Mouse (Mus musculus): ENCODE results near the gene Irgq. TPM values are rescaled to one million over a fixed set of nuclear protein-coding genes. Genes with fewer than 3 reads are reported as not detected.
"Not testable (repeated sequence)": the region's sequence is repeated elsewhere in the genome, so short reads cannot be mapped to it uniquely, and the experiment has no call there.

Gene Irgq
- 10 to 100 TPM; 16.7 to 17.2 TPM for total RNA-seq (2021)

DNA sequence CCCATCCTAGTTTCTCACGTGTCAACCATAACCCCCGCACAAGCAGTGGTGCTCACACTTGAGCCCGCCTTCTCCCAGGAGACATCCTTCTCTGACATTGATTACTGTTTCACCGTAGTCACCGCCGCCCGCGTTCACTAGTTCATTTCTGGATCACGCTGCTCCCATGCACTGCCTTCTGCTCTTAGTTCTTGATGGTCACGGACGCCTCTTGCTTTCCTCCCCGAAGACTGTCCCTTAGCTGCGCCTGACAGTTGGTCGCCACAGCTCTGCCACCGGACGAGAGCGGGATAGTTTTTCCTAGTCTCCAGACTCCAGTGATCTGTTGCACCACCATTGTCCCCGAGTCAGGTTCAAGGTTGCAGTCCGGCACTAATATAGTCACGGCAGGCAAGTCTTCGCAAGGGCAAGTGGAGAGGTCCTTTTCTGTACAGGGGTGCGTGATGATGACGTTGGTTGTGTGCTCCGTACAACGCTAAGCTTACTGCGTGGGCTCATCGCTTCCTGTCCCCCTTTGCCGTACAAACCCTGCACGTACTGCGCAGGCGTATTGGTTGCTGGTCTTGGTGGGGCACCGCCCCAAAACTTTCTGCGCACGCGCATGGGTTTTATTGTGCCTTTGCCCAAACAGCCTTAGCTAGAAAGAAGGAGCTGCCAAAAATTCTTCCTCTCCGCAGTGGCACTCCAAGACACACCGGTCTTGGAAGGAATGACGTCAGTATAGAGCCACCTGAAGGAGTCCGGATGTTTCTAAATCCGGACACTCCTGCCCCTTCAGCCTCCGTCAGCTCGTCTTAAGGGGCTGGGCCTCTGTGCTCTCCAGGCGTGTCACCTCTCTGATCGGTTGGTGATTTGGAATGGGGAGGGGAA, at the start of gene Irgq:
Gene Irgq, plus strand, starts transcription at position 628 of the 870 bp plus-strand sequence.
- DNase-seq = peak; percentile 99

DNA sequence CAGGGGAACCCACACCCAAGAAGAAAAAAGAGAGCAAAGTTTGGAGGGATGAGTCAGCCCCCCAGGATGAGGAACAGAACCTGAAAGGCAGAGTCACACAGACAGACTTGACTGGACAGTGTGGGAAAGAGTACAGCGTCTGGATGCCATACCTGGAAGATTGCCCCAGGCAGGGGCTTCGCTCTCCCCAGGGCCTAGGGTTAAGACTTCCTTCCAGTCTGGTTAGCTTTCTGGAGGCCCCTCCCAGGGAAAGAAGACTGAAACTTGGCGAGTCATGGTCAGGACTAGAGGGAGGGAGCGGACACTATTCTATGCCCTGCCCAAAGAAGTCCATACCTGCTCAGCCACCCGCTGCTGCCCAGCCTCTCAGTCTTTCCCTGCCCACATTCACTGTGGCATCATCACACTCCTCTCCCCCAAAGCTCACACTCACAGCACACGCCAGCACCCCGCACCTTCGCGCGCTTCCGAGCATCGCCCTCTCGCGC, 49.5 kb upstream of the Irgq start:
- no peak for DNase-seq

GRCm38 (mm10) chr7:24481474-24482207, 48.8 kb upstream of the Irgq start, which contains the start of gene Cadm4:
TSS of gene Cadm4 (plus strand) at chr7:24482023.
- peak; percentile 87 for DNase-seq

DNA sequence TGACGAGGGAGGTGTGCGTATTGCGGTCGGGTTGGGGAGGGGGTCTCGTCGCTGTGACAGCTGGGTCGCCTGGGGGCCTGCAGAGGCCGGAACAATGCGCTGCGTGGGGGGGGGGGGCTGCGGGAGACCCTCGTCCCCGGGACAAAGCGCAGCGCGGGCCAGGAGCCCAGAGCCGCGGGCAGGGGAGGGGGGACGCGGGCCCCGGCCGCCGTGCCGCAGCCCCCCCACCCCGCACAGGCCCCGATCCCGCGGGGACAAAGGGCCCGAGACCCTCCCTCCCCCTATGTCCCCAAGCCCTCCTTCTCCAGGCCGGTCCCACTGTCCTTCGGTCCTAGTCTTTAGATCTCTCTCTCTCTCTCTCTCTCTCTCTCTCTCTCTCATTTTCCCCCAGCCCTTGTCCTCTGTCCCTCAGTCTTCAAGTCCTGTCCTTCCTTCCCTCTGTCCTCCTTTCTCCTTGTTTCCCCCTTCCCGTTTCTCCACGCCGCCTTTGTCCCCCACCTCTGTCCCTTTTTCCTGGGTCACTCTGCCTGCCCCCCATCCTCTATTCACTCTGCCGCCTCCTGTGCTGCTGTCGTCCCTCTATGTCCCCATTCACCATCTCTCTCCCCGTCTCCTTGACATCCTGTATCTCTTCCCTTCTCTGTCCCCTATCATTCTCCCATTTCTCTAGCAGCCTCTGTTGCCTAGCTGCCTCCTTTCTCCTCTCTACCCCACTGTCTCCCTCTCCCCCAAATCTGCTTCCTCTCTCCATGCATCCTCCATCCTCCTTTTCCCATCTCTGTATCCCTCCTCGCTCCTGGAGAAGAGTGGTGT, 48.1 kb upstream of the Irgq start:
- no peak for DNase-seq

DNA sequence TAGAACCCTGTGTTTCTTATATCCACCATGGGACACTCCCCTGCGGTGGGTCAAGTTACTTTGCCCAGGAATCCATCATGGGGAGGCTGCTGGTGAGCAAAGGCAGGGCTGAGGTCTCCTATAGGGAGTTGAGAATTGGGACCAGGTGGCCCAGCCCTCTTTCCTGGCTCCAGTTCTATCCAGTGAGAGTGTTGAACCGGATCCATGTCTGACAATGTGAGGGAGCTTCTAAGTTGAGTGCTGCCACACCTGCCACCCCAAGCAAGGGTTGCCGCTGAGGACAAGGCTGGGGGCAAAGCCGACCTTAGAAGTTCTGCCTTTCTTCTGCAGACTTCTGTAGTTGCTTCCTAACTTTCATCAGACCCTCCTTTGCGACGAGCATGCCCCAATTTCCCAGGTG, 47.2 kb upstream of the Irgq start:
- DNase-seq = not testable (repeated sequence)

DNA sequence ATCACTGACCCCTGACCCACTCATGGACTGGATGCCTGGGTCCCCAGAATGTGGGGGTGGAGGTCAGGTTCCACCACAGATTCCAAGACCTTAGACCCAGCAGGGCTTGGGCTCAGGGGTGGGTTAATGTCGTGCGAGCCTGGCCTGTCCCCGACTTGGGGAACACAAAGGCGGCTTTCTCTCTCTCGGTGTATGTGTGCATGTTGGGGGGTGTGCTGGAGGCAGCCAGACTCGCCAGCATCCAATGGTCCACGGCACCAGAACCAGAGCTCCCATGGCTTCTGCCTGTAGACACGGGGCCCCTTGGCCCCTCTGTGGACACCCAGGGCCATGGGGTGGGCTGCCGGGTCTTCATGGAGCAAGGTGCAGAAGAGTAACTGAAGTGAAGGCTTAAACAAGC, 45.0 kb upstream of the Irgq start:
- DNase-seq = no peak

- DNase-seq = no peak
Measured at GRCm38 (mm10) chr7:24486654-24487130, 43.8 kb upstream of the Irgq start.

GRCm38 (mm10) chr7:24487403-24487802, 43.1 kb upstream of the Irgq start:
- DNase-seq = no peak

- DNase-seq = no peak
Measured at GRCm38 (mm10) chr7:24488303-24488702, 42.2 kb upstream of the Irgq start.

GRCm38 (mm10) chr7:24499856-24500577, 30.5 kb upstream of the Irgq start:
- DNase-seq = no peak

GRCm38 (mm10) chr7:24500929-24501328, 29.6 kb upstream of the Irgq start:
- DNase-seq = peak; percentile 60

- peak; percentile 39 for DNase-seq
Measured at GRCm38 (mm10) chr7:24501492-24501891, 29.0 kb upstream of the Irgq start.

DNA sequence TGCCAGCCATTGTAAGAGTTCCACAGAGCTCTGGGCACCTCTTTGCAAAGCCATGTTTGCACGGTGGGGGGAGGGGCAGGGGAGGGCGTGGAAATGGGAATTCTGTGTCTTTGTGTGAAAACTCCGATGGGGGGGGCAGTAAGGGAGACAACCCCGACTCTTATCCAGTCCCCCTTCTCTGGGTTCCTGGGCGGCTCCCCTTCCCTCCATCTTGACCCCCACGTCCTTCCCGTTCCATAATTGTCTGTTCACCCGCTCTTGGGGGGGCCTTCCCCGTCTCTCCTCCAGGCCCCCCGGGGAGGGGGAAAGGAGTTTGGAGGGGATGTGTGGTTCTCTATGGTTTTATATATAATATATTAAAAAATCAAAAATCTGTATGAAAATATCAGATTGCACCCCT, 26.5 kb upstream of the Irgq start:
- no peak for DNase-seq

GRCm38 (mm10) chr7:24504868-24505267, 25.6 kb upstream of the Irgq start:
- DNase-seq = no peak

GRCm38 (mm10) chr7:24505447-24506064, 24.9 kb upstream of the Irgq start:
- DNase-seq = no peak

GRCm38 (mm10) chr7:24506065-24506459, 24.4 kb upstream of the Irgq start:
- peak; percentile 59 for DNase-seq

GRCm38 (mm10) chr7:24506476-24506837, 24.0 kb upstream of the Irgq start:
- DNase-seq = peak; percentile 70

GRCm38 (mm10) chr7:24506838-24507725, 23.4 kb upstream of the Irgq start, which contains the start of gene Zfp428:
TSS of gene Zfp428 (plus strand) at chr7:24507006.
- DNase-seq = peak; percentile 89

GRCm38 (mm10) chr7:24507726-24508114, 22.8 kb upstream of the Irgq start:
- DNase-seq = peak; percentile 23

- no peak for DNase-seq
Measured at GRCm38 (mm10) chr7:24512355-24512754, 18.1 kb upstream of the Irgq start, which contains the start of gene AC161166.1. TSS of gene AC161166.1 (minus strand) at chr7:24512455.
